Mouse (Mus musculus): ENCODE results near the gene Mrpl10. TPM values are rescaled to one million over a fixed set of nuclear protein-coding genes. Genes with fewer than 3 reads are reported as not detected.

Gene Mrpl10
- polyA plus RNA-seq, 1 experiment from 2014 or later: 83.2 TPM

DNA sequence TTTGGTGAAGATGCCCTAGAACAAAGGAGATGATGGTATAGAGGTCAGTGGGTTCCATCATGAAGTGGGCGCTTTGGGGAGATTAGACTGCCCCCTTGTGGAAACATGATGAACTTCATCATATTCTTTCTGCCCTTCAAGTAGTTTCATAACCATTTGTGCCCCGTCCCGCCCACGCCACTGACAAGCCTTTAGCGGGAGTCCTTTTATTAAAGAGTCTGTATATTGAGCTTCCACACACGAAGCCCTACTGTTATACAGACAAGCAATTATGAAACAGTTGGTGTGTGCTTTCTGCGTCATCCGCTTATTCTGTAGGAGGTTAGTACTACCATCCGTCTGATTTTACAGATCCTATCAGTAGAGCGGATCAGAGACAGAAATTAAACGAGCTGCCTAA, 41.6 kb downstream of the Mrpl10 start:
- no peaks in the 10 kb centered on the region for H3K36me3 ChIP-seq
- peaks cover 14% of the 10 kb centered on the region for H3K4me1 ChIP-seq
- 37% methylated on average over 11 of the region's 11 CpGs for WGBS
- H3K27ac ChIP-seq: no peak overlapping the region
- no peak for ATAC-seq (ENCODE audit: low FRiP score, low read depth)
- H3K9ac ChIP-seq: no peak overlapping the region
- H3K9me3 ChIP-seq: no peaks in the 10 kb centered on the region
- H3K27me3 ChIP-seq: peaks cover 17% of the 10 kb centered on the region; the same call in 1 of the 2 replicates
- no peak overlapping the region for H3K4me3 ChIP-seq
- H3K4me2 ChIP-seq (replicated peaks): peak overlapping the region; percentile 52; the same call in 1 of the 2 replicates

DNA sequence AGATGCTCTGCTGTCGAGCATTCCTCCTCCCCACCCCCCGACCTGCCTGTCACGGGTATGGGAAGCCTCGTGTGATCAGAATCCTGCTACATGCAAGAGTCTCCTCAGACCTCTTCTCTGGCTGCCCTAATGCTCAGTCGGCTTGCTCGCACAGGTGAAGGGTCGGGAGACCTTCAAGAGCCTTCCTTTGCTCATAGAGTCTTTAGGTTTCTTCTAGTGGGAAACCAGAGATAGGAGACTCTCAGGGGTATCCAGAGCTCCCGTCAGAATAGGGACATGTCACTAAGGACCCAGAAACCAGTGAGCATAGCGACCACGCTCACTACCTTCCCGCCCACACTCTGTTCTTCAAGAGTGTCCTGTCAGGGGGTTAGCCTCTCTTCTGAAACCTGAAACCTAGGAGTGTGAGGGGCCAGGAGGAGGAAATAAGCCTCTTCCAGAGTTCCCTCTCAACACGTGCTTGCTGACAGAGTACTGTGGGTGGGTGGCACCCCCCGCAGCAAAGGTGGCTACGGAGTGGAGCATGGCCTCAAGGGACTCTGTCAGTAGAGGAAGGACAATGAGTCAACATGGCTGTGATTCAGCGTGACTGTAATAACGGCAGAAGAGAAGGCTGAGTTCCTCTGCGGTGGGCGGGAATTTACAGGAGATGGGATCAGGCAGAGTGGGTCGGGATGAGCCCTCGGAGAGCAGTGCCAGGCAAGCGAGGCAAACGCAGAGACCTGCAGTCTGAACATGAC, 42.2 kb downstream of the Mrpl10 start:
- Histone ChIP-seq H3K9me3 (peaks cover 1% of the 10 kb centered on the region), H3K27me3 (peaks cover 17% of the 10 kb centered on the region; the same call in 1 of the 2 replicates), H3K4me1 (peaks cover 14% of the 10 kb centered on the region), H3K36me3 (no peaks in the 10 kb centered on the region), H3K4me2 (replicated peaks) (peak overlapping the region; percentile 52), H3K9ac (peak overlapping the region; percentile 45; the same call in 1 of the 2 replicates), H3K4me3 (peak overlapping the region; percentile 7; the same call in 1 of the 2 replicates), H3K27ac (no peak overlapping the region)
- WGBS: 16% methylated on average over 22 of the region's 22 CpGs
- no peak; the same call in 1 of the 2 replicates for ATAC-seq (ENCODE audit: low FRiP score, low read depth)

DNA sequence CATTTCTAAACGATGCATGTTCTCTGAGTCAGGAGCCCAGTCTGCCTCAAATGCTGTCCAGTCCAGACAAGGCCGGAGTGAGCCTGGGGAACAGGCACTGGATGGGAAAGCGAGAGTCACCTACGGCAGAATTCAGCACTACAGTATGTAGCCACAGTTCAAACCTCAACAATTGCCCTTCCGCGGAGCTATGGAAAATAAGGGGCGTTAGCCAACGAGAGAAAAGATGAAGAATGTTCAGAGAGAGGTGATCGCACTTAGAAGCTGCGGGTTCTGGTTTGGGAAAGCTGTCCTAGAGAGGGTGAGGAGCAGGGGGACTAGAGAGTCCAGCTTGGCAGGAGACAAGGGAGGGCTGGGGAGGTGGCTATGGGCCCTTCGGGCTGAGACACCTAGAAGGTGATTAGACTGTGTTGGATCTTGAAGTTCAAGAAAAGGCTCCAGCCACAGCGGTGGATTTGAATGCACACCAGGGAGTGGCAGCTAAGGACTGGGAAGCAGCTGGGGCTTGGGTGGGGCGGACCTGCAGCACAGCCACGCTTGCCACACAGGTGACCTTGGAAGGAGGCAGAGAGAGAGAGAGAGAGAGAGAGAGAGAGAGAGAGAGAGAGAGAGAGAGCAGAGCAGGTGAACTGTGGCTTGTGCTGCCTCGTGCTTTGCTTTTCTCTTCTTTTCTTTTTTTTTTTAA, 43.6 kb downstream of the Mrpl10 start:
- 85% methylated on average over 15 of the region's 15 CpGs for WGBS

DNA sequence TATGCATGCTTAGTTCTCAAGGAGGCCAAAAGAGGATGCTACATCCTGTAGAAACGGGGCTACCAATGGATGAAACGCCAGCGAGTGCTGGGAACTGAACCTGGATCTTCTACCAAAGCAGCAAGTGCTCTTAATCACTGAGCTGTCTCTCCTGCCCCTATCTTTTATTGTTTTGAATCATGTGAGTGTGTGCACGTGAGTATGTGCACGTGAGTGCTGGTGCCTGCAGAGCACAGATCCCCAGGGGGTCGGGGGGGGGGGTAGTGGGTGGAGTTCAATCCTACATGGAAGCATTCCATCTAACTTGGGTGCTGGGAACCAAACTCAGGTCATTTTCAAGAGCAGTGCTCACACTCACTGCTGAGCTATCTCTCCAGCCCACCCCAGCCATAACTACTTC, 45.0 kb downstream of the Mrpl10 start:
- Histone ChIP-seq H3K9ac (no peak overlapping the region), H3K4me2 (replicated peaks) (no peak overlapping the region), H3K27me3 (peaks cover 17% of the 10 kb centered on the region; the same call in 1 of the 2 replicates), H3K4me1 (peaks cover 14% of the 10 kb centered on the region), H3K9me3 (peaks cover 9% of the 10 kb centered on the region), H3K36me3 (no peaks in the 10 kb centered on the region), H3K4me3 (no peak overlapping the region), H3K27ac (no peak overlapping the region)
- no peak for ATAC-seq (ENCODE audit: low FRiP score, low read depth)
- WGBS: 70% methylated on average over 6 of the region's 6 CpGs

More for the DNA sequence above, 43.6 kb downstream of the Mrpl10 start:
- Histone ChIP-seq H3K27ac (no peak overlapping the region), H3K9me3 (peaks cover 9% of the 10 kb centered on the region), H3K4me1 (peaks cover 14% of the 10 kb centered on the region), H3K9ac (no peak overlapping the region), H3K4me3 (no peak overlapping the region), H3K4me2 (replicated peaks) (no peak overlapping the region), H3K27me3 (peaks cover 17% of the 10 kb centered on the region; the same call in 1 of the 2 replicates), H3K36me3 (no peaks in the 10 kb centered on the region)
- no peak for ATAC-seq (ENCODE audit: low FRiP score, low read depth)

DNA sequence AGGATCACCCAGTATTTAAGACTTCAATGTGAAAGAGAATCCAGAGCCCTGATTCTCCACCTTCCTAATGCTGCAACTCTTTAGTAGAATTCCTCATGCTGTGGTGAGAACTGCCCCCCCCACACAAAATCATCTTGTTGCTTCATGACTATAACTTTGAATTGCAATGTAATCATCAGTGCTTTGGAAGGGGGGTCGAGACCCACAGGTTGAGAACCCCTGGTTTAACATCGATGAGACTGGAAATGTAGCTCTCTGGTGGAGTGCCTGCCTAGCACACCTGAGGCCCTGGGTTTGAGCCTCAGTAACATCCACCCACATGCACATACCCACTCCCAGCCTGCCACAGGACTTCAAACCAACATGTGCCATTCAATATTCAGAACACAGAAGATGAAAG, 53.2 kb downstream of the Mrpl10 start:
- Histone ChIP-seq H3K4me3 (no peak overlapping the region), H3K4me1 (0 out of 2 replicates have a peak, but pooled peaks cover 4% of the 10 kb centered on the region), H3K4me2 (replicated peaks) (no peak overlapping the region), H3K9ac (no peak overlapping the region), H3K27ac (no peak overlapping the region), H3K27me3 (peaks cover 47% of the 10 kb centered on the region), H3K9me3 (no peaks in the 10 kb centered on the region), H3K36me3 (no peaks in the 10 kb centered on the region)
- no peak for ATAC-seq (ENCODE audit: low FRiP score, low read depth)
- WGBS: 60% methylated on average over 2 of the region's 2 CpGs

DNA sequence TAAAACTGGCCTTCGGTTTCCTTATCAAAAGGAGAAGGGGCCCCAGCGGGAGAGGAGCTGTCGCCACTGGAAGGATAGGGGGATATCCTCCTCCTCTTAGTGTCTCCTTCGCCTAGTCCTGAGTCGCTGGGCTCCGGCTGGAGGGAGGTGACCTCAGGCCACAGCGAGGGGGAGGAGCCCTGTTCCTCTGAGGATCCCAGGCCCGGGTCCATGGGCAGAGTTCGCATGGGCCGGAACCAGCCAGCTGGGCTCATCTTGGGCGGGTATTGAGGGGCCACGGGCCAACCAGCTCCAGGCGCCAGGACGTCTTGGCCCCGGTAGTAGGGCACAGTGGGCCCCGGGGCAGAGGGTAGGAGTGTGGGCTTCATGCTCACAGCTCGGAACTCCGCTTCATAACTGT, 57.4 kb downstream of the Mrpl10 start:
- 0 out of 2 replicates have a peak, but pooled peaks cover 4% of the 10 kb centered on the region for H3K4me1 ChIP-seq
- no peak overlapping the region for H3K27ac ChIP-seq
- H3K9ac ChIP-seq: no peak overlapping the region
- H3K9me3 ChIP-seq: no peaks in the 10 kb centered on the region
- H3K4me3 ChIP-seq: no peak overlapping the region
- H3K4me2 ChIP-seq (replicated peaks): no peak overlapping the region; the same call in 1 of the 2 replicates
- 16% methylated on average over 18 of the region's 18 CpGs for WGBS
- peaks cover 55% of the 10 kb centered on the region for H3K27me3 ChIP-seq
- no peak for ATAC-seq (ENCODE audit: low FRiP score, low read depth)
- H3K36me3 ChIP-seq: no peaks in the 10 kb centered on the region

Small RNA genes within 50 kb of the gene (microRNA-seq; reads per million reads assigned to microRNA genes)
- 0.87 reads per million for gene Mir8103

Other genes starting within 250 kb of the Mrpl10 start
- 68.6 and 69.3 TPM in 2 replicates for gene Nfe2l1, start 211.6 kb upstream of the Mrpl10 start, polyA plus RNA-seq (2015; fragmentation: Nextera tagmentation; extraction: Ambion mirVana)
- 140 and 149 TPM in 2 replicates for gene Copz2, start 191.7 kb upstream of the Mrpl10 start, polyA plus RNA-seq (2015; fragmentation: Nextera tagmentation; extraction: Ambion mirVana)
- 87.0 and 92.3 TPM in 2 replicates for gene Cdk5rap3, start 125.1 kb upstream of the Mrpl10 start, polyA plus RNA-seq (2015; fragmentation: Nextera tagmentation; extraction: Ambion mirVana)
- 0.60 and 0.97 TPM in 2 replicates for gene Prr15l, start 113.5 kb upstream of the Mrpl10 start, polyA plus RNA-seq (2015; fragmentation: Nextera tagmentation; extraction: Ambion mirVana)
- gene Pnpo, start 97.6 kb upstream of the Mrpl10 start, polyA plus RNA-seq (2015; fragmentation: Nextera tagmentation; extraction: Ambion mirVana): 21.2 and 25.0 TPM in 2 replicates
- 16.9 and 18.7 TPM in 2 replicates for gene Sp2, start 58.6 kb upstream of the Mrpl10 start, polyA plus RNA-seq (2015; fragmentation: Nextera tagmentation; extraction: Ambion mirVana)
- 3.6 and 4.3 TPM in 2 replicates for gene Sp6, start 28.2 kb upstream of the Mrpl10 start, polyA plus RNA-seq (2015; fragmentation: Nextera tagmentation; extraction: Ambion mirVana)
- 27.2 and 27.7 TPM in 2 replicates for gene Scrn2, start 11.6 kb upstream of the Mrpl10 start, polyA plus RNA-seq (2015; fragmentation: Nextera tagmentation; extraction: Ambion mirVana)
- 0.92 and 0.98 TPM in 2 replicates for gene Lrrc46, start 153 bp upstream of the Mrpl10 start, polyA plus RNA-seq (2015; fragmentation: Nextera tagmentation; extraction: Ambion mirVana)
- 8.9 and 10.1 TPM in 2 replicates for gene Osbpl7, start 9.1 kb downstream of the Mrpl10 start, polyA plus RNA-seq (2015; fragmentation: Nextera tagmentation; extraction: Ambion mirVana)
- 0.09 TPM in 1 of 2 replicates, not detected in the other for gene Tbx21, start 73.8 kb downstream of the Mrpl10 start, polyA plus RNA-seq (2015; fragmentation: Nextera tagmentation; extraction: Ambion mirVana)
- gene Tbkbp1, start 109.9 kb downstream of the Mrpl10 start, polyA plus RNA-seq (2015; fragmentation: Nextera tagmentation; extraction: Ambion mirVana): 8.2 and 8.4 TPM in 2 replicates
- 57.3 and 59.2 TPM in 2 replicates for gene Kpnb1, start 146.3 kb downstream of the Mrpl10 start, polyA plus RNA-seq (2015; fragmentation: Nextera tagmentation; extraction: Ambion mirVana)
- 90.8 and 96.0 TPM in 2 replicates for gene Npepps, start 239.1 kb downstream of the Mrpl10 start, polyA plus RNA-seq (2015; fragmentation: Nextera tagmentation; extraction: Ambion mirVana)

Measured in limb, embryonic 13.5 days (tissue).